Mouse (Mus musculus) T-helper 17 cell (primary cell): ENCODE results near the gene Tff1.

Experiments
- in situ Hi-C, 2 experiments: fragments of 300-600 bp; cut with MboI, MseI; formaldehyde crosslinking; loops; 1 replicate in 1 of 2; 2 replicates in 1 of 2; pipeline ENCODE4 v1.15.1; 2025; ENCODE audit warnings: high pct_unique_total_duplicates in 2 of 2

Tff1 gene

DNA sequence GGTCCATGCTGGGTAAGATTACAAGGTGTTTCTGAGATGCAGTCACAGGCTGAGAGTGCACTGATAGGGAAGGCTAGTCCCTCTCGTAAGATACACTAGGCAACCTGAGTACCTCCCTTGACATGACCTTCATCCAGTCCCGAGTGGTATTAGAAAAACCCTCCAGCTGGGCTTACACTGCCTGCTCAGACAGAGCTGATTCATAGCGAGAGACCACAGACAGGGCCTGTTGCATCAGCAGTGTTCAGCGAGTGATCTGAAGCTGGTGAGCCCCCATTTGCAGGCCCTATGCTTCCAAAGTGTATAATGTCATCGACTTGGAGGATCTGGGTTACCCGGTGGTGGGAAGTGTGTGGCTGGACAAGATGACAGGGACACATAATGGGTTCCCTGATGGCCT is at the start of gene Tff1:
TSS of gene Tff1 (minus strand) at position 151 of the 400 bp plus-strand sequence.
- in situ Hi-C loops = no loop called here

DNA sequence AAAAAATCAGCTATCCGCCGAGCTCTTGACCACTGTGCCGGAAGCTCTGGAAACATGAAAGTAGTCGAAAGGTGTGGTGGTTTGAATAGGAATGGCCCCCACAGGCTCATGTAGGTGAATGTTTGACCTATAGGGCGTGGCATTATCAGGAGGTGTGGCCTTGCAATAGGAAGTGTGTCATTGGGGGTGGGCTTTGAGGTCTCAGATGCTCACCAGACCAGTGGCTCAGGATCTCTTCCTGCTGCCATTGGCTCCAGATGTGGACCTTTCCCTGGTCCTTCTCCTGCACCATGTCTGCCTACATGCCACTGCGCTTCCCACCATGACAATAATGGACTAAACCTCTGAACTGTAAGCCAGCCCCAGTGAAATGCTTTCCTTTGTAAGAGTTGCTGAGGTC is 46.8 kb upstream of the Tff1 start:
- in situ Hi-C loops = no loop called here

DNA sequence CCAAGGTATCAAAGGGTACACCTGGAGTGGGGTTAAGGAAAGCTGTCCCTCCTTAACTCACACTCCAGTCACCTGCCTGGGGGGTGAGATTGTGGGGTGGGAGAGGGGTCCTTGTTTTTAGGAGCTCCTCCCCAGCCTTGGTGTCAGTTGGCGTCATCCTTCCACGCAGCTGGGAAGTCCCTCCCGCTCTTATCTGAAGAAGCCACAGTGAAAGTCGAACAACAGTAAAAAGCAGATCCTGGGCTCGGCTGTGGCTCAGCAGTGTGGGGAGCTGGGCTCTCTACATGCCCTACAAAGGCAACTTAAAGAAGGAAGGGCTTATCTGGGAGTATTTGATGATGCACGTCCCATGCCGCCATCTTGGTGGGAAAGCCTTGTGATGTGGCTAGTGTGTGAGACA is 45.2 kb upstream of the Tff1 start:
- in situ Hi-C loops = no loop called here

DNA sequence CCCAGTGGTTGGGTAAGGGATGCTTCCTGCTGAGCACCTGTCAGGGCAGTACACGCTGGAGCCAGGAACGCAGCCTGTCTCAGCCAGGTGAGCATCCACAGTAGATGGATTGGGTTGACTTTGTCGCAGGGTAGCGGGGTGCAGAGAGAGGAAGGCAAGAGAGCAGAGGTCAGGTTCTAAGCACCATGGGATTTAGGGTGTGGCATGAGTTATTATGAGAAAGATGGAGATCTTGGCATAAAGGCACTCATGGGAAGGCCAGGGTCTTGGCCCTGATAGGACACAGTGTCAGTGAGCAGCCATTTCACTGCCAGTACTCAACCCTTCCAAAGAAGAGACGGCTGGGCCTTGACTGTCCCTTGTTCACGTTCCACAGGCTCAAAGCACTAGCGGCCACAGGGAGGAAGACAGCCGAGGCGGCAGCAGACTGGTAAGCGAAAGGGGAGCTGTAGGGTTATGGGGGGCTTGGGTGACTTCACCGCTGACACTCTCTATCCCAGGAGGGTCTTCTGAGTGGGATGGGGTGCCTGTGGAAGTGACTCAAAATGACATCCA is 44.4 kb upstream of the Tff1 start:
- in situ Hi-C loops = loop anchor here in 1 of 2 experiments (5.0 kb wide), 1 partner anchor 88 kb away; no protein-coding TSS in a partner anchor

DNA sequence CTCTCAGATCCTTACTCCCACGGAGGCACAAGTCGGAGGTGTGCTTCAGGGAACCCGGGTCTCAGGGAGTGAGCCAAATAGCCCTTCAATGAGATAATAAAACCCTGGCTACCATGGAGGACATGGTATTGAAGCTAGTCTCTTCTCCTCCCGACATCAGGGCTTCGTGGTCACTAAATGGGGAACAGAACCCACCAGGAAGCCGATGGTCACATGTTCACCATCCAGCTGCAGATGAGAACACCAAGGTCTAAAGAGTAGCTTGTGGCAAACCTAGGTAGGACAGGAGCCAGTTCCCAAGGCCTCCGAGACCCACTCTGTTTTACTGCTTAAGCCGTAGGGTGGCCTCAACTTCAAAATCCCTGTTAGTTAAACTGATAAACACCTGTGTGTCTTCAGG is 43.6 kb upstream of the Tff1 start:
- in situ Hi-C loops = loop anchor here in 1 of 2 experiments (5.0 kb wide), 1 partner anchor 89 kb away; no protein-coding TSS in a partner anchor

DNA sequence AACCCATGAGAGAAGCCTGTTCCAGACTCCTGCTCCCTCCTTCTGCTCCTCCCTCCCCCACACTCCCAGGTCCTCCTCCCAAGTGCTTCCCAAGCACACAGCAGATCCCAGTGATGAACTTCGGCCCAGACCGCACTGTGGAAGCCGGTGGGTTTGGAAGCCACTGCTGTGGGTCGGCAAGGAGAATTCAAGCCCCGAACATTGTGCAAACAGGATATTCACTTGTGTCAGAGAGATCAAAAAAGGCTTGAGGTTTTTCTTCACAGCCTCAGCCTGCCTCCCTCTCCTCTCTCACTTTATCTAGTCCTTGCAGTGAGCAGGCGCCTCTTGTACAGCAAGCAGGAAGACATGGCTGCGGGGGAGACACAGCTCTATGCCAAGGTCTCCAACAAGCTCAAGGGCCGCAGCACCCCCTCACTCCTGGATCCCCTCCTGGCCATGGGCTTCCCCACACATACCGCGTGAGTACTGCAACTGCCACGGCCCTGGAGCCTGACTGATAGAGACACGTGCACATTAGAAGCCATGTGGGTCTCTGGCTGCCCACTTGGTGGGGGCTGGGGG is 42.8 kb upstream of the Tff1 start, which contains the start of gene Ubash3a:
TSS of gene Ubash3a (plus strand) at position 103 of the 564 bp plus-strand sequence.
- in situ Hi-C loops = loop anchor here in 1 of 2 experiments (5.0 kb wide), 1 partner anchor 89 kb away; no protein-coding TSS in a partner anchor

DNA sequence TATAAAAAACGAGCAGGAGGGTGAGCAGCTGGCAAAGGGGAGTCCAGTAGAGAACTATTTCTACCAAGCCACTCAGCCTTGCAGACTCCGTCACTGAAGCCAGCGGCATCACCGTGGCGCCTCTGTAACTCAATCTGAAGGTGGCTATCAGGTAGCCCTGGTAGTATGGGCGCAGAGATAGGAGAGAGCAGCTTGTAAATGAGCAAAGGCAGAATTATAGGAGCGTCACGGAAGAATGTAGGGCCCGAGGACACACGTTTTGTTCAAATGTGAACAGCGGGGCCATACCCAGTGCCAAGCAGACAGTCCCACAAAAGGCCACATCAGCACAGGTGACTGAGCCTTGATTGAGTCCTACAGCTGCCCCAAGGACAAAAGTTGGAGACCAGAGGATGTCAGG is 33.8 kb upstream of the Tff1 start, which contains the start of gene Tmprss3:
TSS of gene Tmprss3 (minus strand) at position 101 of the 400 bp plus-strand sequence.
- in situ Hi-C loops = no loop called here

DNA sequence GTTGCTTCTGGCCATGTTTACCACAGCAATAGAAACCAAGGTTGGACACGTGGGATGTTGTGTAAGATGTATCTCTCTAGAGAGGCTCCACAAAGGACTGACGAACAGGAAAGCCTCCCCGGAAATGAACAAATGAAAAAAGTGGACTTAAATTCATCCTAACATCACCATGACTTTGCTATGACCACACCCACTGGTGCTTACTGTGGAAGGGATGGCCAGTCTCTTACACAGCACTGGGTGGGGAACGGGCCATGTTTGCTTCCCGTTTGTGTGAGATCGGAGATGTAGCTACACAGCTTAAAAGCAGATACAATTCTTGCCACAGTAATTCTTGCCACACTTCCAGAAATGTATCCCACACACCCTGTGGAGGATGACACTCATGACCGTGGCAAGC is 31.2 kb upstream of the Tff1 start:
- in situ Hi-C loops = no loop called here

DNA sequence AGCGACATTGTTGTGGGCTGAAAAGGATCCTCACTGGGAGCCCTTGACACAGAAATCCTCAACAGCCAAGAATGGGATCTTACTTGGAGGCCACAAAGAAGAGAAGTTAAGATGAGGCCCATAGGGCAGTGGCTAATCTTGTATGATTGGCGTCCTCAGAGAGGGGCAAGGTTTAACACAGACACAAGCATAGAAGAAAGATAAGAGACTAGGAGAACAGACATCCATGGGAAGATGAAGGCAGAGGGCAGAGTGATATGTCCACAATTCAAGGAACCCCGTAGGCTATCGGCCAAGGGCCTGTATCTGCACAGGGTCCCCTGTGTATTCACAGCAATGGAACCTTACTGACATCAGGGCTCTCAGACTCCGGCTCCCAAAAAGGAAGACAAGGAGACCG is 30.1 kb upstream of the Tff1 start:
- in situ Hi-C loops = no loop called here

DNA sequence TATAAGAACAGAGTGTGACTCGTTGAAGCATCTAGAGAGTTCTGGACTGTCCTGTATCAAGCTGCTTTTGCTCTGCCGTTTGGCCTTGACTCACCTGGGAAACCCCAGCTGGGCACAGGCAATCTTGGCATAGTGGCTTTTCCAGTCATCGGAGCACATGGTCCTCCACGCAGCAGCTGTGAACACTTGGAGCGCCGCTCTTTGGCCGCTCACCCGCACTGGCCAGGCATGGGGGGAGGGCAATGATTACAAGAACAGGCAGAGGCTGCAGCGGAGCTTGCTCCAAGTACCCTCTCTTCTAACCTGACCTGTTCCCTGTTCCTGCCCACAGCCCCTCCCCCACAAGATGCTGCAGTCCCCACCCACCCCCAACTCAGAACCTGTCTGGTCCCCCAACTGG is 28.3 kb upstream of the Tff1 start:
- in situ Hi-C loops = no loop called here

DNA sequence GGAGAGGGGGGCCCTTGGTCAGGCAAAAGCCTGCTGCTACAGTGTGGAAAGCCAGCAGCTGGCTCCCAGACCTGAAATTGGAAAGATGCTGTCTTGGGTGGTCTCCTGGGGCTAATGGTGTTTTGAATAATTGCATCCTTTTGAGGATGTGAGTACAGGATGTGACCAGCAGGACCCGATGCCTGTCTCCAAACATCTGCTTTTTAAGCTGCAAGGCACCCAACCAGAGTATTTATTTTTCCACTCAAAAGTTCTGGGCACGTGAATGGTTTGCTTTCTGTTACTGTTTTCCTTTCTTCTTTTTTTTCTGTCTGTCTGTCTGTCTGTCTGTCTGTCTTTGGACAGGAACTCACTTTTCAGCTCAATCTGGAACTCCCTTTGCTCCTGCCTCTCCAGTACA is 27.6 kb upstream of the Tff1 start:
- in situ Hi-C loops = no loop called here

DNA sequence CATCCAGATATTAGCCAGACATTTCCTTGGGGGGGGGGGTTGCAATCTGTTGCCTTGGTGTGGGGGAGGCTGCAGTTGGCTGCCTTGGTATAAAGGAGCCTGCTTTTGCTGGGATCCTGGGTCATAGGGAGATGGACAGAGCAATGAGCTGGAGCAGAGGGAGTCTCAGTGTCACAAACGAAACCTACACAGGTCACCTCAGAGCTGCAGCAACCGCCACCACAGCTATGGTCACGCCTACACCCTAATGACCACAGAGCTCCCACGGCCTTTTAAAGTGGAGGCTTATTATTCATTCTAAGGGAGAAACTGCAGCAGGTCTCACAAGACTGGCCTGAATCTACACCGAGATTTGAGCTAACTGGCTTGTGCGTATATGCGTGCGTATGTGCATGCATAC is 26.7 kb upstream of the Tff1 start:
- in situ Hi-C loops = no loop called here

DNA sequence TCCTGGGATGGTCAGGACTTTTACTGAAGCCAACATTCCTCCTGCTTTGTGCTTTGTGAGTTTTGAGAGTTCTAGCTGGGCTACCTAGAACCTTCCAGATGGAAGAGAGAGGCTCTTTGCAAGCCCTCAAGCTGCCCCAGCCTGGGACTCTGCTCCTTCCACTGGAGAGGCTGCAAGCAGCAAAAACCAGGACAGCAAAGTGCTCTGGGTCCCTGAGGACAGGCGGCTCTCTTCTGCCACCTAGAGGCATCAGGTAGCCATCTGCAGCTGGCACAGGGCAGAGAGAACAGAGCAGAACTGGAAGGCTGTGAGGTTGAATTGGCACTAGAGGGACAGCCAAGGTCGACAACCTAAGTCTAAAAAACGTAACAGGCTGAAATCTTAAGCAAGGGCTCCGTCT is 22.3 kb upstream of the Tff1 start:
- in situ Hi-C loops = loop anchor here (5.0 kb wide), 3 partner anchors 40 to 170 kb away; partner anchors contain the start of gene Tff2 (in 2 of the 2)

DNA sequence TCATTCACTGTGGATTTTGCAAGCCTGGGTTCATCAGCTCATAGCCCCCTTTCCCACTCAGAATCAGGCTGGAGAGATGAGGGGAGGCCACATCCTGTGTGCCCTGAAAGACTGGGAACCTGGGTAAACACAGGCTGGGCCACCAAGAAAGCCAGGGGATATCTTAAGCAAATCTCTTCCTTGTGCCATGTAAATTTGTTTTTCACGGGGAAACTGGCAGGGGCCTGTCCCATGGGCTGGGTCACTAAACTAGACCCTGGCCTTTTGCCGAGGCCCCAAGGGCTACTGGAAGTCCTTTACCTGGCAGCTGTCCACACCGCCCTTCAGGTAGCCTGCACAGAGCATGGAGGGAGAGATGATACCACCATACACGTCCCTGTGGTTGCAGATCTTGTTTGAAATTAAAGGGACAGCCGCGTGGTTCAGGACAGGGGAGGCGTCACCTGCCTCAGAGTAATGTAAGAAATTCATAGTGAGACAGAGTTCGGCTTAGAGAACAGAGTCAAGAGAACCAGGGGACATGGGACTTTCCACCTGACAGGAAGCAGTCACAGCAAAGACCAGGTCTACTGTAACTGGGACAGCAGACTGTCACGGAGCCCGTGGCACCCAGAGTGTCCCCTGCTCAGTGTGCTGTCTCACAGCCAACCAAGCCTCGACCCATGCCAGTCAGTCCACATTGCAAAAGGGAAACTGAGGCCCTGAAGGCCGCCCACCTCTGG is 19.4 kb upstream of the Tff1 start:
- in situ Hi-C loops = no loop called here

DNA sequence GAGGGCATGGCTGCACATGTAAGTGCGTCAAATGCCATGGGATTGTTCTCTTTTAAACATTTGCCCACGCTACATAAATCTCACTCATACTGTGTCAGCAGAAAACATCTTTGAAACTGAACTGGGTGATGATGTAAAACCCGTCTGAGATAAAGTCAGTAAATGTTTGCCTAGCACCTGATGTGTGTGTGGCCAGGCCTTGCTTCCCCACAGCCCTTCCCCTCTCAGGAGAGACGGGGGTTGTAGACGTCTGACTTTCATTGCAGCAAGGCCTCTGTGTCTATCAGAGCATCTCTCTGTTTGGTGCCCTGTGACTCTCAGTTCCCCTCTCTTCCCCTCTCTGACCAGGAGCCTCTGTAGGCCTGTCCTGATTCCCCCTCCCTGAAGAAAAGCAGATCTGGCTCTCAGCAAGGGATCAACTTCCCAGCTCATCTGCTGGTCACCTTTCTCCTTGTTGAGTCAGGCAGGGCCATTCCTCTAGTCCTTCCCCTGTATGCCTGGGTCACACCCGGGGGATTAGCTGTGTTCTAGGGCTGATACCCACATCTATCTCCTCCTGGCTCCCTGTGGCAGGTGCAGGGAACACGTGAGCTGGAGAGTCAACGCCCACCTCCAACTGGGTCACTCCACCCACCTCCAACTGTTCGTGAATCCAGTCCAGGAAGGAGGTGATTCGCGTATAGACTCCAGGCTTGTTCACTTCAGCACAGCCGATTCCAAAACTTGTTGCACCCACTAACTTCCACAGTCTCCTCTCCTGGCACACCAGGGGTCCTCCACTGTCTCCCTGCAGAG is 18.3 kb upstream of the Tff1 start:
- in situ Hi-C loops = no loop called here

DNA sequence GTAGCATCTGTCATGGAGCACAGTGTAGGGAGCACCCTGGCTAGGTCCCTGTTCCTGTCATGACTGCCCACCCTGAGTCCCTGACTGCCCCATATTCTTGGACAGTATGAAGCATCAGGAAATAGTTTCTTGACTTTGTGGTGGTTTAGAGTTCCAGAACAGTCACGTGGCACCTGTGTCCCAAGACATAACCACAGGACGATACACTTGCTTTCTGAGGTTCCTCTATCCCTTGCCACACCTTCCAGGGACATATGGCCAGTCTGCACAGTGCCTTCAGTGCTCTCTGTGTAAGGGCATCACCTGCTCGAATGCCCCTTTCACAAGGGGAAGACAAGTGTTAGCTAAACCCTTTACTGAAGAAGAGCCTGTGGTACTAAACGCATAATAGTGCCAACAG is 16.4 kb upstream of the Tff1 start:
- in situ Hi-C loops = no loop called here

DNA sequence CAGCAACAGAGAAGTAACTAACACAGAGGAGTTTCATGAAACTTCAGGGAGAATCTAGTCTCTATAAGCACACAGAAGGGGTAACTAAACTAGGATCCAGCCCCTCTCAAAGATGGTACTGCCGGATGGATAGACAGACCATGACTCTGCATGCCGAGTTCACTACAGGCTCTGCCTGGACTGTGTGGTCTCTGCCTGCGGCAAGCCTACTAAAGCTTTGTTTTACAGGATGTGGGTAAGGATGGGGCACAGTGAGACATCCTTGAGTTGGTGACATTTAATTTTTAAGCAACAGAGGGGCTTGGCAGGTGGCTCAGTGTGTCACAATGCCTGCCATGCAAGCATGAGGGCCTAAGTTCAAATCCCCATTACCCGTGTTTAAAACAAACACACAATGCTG is 11.2 kb upstream of the Tff1 start:
- in situ Hi-C loops = no loop called here

DNA sequence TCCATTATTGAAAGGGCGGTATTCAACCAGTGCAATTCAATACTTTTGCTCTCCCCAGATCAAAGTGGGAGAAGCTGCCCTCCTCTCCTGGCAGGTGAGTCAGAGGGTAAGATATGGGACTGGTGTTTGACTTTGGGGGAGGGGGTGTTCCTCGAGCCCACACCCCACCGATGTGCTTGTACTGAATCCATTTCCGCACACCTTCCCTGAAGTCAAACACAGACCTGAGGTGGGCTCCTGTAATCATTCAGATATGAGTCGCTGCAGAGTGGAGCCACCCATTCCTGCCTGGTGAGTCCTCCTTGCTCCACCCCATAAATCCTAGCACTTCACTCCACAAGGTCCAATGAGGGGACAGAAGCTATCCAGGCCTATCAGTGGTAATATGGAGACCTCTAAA is 4.7 kb upstream of the Tff1 start:
- in situ Hi-C loops = no loop called here

DNA sequence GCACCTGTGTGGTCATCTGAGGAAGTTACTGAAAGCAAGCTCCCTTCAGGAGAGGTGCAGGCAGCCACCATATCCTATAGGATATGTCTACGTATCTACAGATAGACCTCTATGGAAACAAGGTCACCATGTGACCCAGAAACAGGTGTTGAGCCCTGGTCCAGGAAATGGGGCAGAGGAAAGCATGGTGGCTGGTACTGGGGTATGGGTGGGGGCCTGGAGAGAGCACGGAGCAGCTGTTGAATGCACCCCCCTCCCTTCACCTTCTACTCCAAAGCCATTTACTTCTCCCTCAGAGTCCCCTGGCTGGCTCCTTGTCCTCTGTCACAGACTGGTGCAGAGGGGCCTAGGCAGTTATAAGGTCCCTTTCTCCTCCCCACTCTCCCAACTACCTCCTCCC is 1.3 kb downstream of the Tff1 start:
- in situ Hi-C loops = no loop called here

DNA sequence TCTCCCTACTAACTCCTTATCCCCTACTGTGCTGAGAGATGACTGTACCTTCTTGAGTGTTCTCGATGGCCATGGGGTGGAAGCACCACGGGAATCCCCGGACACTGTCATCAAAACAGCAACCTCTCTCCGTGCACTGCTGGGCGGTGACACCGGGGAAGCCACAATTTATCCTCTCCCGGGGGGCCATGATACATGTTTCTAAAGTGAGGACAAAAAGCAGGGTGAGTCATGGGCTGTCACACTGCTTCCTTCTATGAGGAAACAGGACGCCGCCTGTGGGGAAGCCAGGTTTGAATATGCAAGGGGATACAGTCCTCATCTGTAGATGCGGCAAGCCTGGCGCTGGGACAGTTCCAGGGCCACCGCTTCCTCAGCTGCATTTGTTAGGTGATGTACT is 2.5 kb downstream of the Tff1 start:
- in situ Hi-C loops = no loop called here

DNA sequence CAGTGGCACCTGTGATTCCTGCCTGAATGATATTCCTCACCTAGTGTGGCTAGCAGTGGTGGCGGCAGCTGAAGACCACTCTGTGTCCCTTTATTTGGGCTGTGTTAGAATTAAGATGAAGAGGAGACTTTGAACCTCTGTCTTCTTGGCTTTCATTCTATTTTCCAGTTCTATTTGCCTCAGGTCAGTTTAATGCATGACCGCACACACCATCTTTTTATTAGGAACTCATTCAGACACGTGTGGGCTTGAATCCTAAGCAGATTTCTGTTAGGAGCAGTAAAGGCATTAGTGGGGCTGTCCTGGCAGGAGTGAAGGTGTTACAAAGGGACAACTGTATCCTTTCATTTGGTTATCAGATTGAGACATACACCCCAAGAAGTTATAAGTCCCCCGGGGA is 4.8 kb downstream of the Tff1 start:
- in situ Hi-C loops = no loop called here

DNA sequence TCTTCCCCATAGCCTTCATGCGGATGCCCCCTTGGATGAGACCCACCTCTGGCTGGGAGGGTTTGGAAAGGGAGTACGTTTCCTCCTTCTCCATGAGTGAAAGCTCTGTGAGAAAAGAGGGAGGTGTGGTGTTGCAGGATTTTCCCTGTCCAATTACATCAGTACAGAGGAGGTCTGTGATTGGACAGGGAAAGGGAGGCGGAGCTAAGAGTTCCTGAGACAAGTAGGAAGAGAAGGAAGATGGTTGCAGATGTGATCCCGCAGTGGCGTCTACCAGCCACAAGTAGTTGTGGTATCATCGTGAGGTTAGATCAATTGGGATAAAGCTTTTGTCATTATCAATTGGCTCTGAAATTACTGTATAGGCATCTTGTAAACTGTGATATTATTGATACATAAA is 7.2 kb downstream of the Tff1 start:
- in situ Hi-C loops = loop anchor here in 1 of 2 experiments (10.0 kb wide), 1 partner anchor 833 kb away; no protein-coding TSS in a partner anchor
